Mouse (Mus musculus) megakaryocyte-erythroid progenitor cell, adult 5-6 weeks (primary cell): Measurements from ENCODE around the gene Wipf1. TPM values are rescaled to one million over a fixed set of nuclear protein-coding genes. Genes with fewer than 3 reads are reported as not detected.

Source experiments
- ATAC-seq: replicated peaks from 2 replicates; pipeline ENCODE4 v1.8.0; 2016; ENCODE audit warnings: mild to moderate bottlenecking, inconsistent platforms; ENCODE audit not compliant: severe bottlenecking, poor library complexity, low FRiP score, low TSS enrichment
- total RNA-seq, 2 experiments: library from RNA; stranded (forward) in 1 of 2; stranded (reverse) in 1 of 2; fragments of 200-1000, 215-1000 nt in 1 of 2; fragments of >200 nt in 1 of 2; fragmentation: Nextera tagmentation in 1 of 2; gene quantifications; 2 replicates each; pipeline ENCODE4 v1.2.3; 2014 to 2017

Wipf1 gene
- total RNA-seq, 2 experiments from 2014 or later, result 3.9 to 7.7 TPM

- no peak for ATAC-seq
These were observed 19.0 kb upstream of the Wipf1 start for GRCm38 (mm10) chr2:73548542-73548941.

- no peak for ATAC-seq
These were observed 17.7 kb upstream of the Wipf1 start for GRCm38 (mm10) chr2:73547256-73547655.

GRCm38 (mm10) chr2:73545556-73545955 lies 16.0 kb upstream of the Wipf1 start:
- ATAC-seq, result no peak

GRCm38 (mm10) chr2:73540450-73541162 lies 11.1 kb upstream of the Wipf1 start:
- ATAC-seq, result no peak; the same call in 1 of the 2 replicates

GRCm38 (mm10) chr2:73539697-73540096 lies 10.2 kb upstream of the Wipf1 start:
- no peak for ATAC-seq

- no peak for ATAC-seq
These were observed 9.6 kb upstream of the Wipf1 start for GRCm38 (mm10) chr2:73539141-73539540.

- no peak for ATAC-seq
These were observed 9.1 kb upstream of the Wipf1 start for GRCm38 (mm10) chr2:73538590-73538989.

- no peak for ATAC-seq
These were observed 6.7 kb upstream of the Wipf1 start for GRCm38 (mm10) chr2:73536091-73536783.

GRCm38 (mm10) chr2:73534720-73535119 lies 5.2 kb upstream of the Wipf1 start:
- no peak for ATAC-seq

GRCm38 (mm10) chr2:73530487-73530886 lies 953 bp upstream of the Wipf1 start:
- ATAC-seq, result peak; percentile 61

- ATAC-seq, result no peak
These were observed 798 bp downstream of the Wipf1 start for GRCm38 (mm10) chr2:73528516-73529355.

- ATAC-seq, result no peak
These were observed 1.6 kb downstream of the Wipf1 start for GRCm38 (mm10) chr2:73527956-73528355.

GRCm38 (mm10) chr2:73526691-73527090 lies 2.8 kb downstream of the Wipf1 start:
- ATAC-seq, result no peak

- no peak for ATAC-seq
These were observed 6.6 kb downstream of the Wipf1 start for GRCm38 (mm10) chr2:73522891-73523290.

GRCm38 (mm10) chr2:73522336-73522735 lies 7.2 kb downstream of the Wipf1 start:
- ATAC-seq, result no peak

- ATAC-seq, result no peak
These were observed 7.8 kb downstream of the Wipf1 start for GRCm38 (mm10) chr2:73521737-73522136.

GRCm38 (mm10) chr2:73518966-73519365 lies 10.6 kb downstream of the Wipf1 start:
- ATAC-seq, result no peak

GRCm38 (mm10) chr2:73518311-73518710 lies 11.2 kb downstream of the Wipf1 start:
- no peak for ATAC-seq

- no peak for ATAC-seq
These were observed 15.4 kb downstream of the Wipf1 start for GRCm38 (mm10) chr2:73514178-73514577.

GRCm38 (mm10) chr2:73513204-73513749 lies 16.3 kb downstream of the Wipf1 start:
- ATAC-seq, result no peak
